Mouse (Mus musculus) monocyte, adult 2 months (primary cell): Measurements from ENCODE around the gene Lrwd1.
A peak's percentile ranks its signal among the peaks of the same experiment; 100 is the strongest.

Source experiments
- DNase-seq, 2 experiments: peaks; one replicate each; pipeline ENCODE4 v3.0.0; 2022; ENCODE audit warnings: low spot score in 2 of 2, low read depth in 1 of 2

Lrwd1 gene

GRCm38 (mm10) chr5:136094249-136095010 lies 41.4 kb downstream of the Lrwd1 start:
- no peak for DNase-seq

GRCm38 (mm10) chr5:136091927-136092326 lies 43.9 kb downstream of the Lrwd1 start:
- no peak for DNase-seq

GRCm38 (mm10) chr5:136088821-136089575 lies 46.9 kb downstream of the Lrwd1 start:
- DNase-seq, result no peak

GRCm38 (mm10) chr5:136086290-136086689 lies 49.6 kb downstream of the Lrwd1 start:
- no peak for DNase-seq

- peak; percentile 30 to 62 for DNase-seq
Measured at GRCm38 (mm10) chr5:136084891-136085651, 50.8 kb downstream of the Lrwd1 start.

- DNase-seq, result peak in 1 of 2 experiments; percentile 46
Measured at GRCm38 (mm10) chr5:136084144-136084881, 51.6 kb downstream of the Lrwd1 start.

- peak; percentile 79 to 89 for DNase-seq
Measured at GRCm38 (mm10) chr5:136083669-136084107, 52.2 kb downstream of the Lrwd1 start, which contains the start of gene Rasa4. Rasa4 (plus strand) TSS chr5:136083916.

GRCm38 (mm10) chr5:136082345-136082744 lies 53.5 kb downstream of the Lrwd1 start:
- no peak for DNase-seq

- DNase-seq, result no peak
Measured at GRCm38 (mm10) chr5:136078136-136078535, 57.7 kb downstream of the Lrwd1 start.

- DNase-seq, result no peak
Measured at GRCm38 (mm10) chr5:136077001-136077550, 58.8 kb downstream of the Lrwd1 start.

- DNase-seq, result no peak
Measured at GRCm38 (mm10) chr5:136076284-136076683, 59.6 kb downstream of the Lrwd1 start.

- DNase-seq, result no peak
Measured at GRCm38 (mm10) chr5:136075076-136075475, 60.8 kb downstream of the Lrwd1 start.

GRCm38 (mm10) chr5:136073526-136073925 lies 62.3 kb downstream of the Lrwd1 start:
- DNase-seq, result no peak

- DNase-seq, result no peak
Measured at GRCm38 (mm10) chr5:136073051-136073450, 62.8 kb downstream of the Lrwd1 start.
